Comparison of ENCODE assay signal across 8 mouse cellular contexts in genomic region chr7:27978683-27979528, GRCm38 (mm10). TPM values are rescaled to one million over a fixed set of nuclear protein-coding genes. Genes with fewer than 3 reads are reported as not detected.
A peak's percentile ranks its signal among the peaks of the same experiment; 100 is the strongest.
DNase-seq lines count a peak whose midpoint lies in the region; ATAC-seq and TF ChIP-seq lines count a peak whose summit lies in the region.

Gene Zfp780b (minus strand): TSS chr7:27979171.

- DNase-seq in G1E (ENCODE audit: low spot score) = peak; percentile 64
- DNase-seq in cerebellum, adult 18-20 months = peak; percentile 79 to 88
- peak; percentile 80 to 83 for DNase-seq in heart, postnatal 36 days
- DNase-seq in layer of hippocampus, adult 2 months (ENCODE audit: low spot score in 2 of 2) = peak; percentile 78 to 79
- DNase-seq in lung, embryonic 14.5 days = peak; percentile 90
- DNase-seq in thymus, adult 2 months = peak; percentile 72

- H3K4me3 ChIP-seq in G1E (ENCODE audit: low read depth, low read length) = peak within 1 kb of the TSS; percentile 75
- peak within 1 kb of the TSS; percentile 84 for H3K4me3 ChIP-seq in forebrain, embryonic 16.5 days (replicated peaks; ENCODE audit: low read length)
- peak within 1 kb of the TSS; percentile 93 for H3K4me3 ChIP-seq in layer of hippocampus, adult 2 months
- H3K4me3 ChIP-seq in lung, embryonic 14.5 days (ENCODE audit: low read depth, low read length) = peak within 1 kb of the TSS; percentile 74
- H3K4me3 ChIP-seq in olfactory bulb, adult 2 months (ENCODE audit: insufficient read depth, low read depth, low read length) = peak within 1 kb of the TSS; percentile 72
- peak within 1 kb of the TSS; percentile 62 for H3K4me3 ChIP-seq in thymus, adult 2 months (ENCODE audit: control insufficient read depth, insufficient read depth, low read length)

- TF ChIP-seq CTCF in G1E (IDR thresholded peaks at IDR 0.05; ENCODE audit: low read depth, low read length) = no peak
- peak; percentile 31 for TF ChIP-seq CTCF in layer of hippocampus, adult 2 months (conservative IDR thresholded peaks at IDR 0.05)
- TF ChIP-seq CTCF in lung, embryonic 14.5 days (IDR thresholded peaks at IDR 0.05; ENCODE audit: low read depth) = no peak
- 0 out of 2 replicates have a peak, but pooled peaks have one; percentile 16 for TF ChIP-seq CTCF in olfactory bulb, adult 2 months (IDR thresholded peaks at IDR 0.05; ENCODE audit: insufficient read depth, low read depth, low read length)
- no peak for TF ChIP-seq CTCF in thymus, adult 2 months (IDR thresholded peaks at IDR 0.05; ENCODE audit: borderline replicate concordance, control insufficient read depth, extremely low read depth, insufficient read depth, low read length, poor library complexity)

- peak; percentile 85 for ATAC-seq in G1E (ENCODE audit: extremely low read depth, insufficient number of reproducible peaks, low FRiP score, poor library complexity, severe bottlenecking)
- ATAC-seq in forebrain, embryonic 16.5 days = peak; percentile 89
- peak; percentile 92 for ATAC-seq in lung, embryonic 14.5 days (ENCODE audit: insufficient read depth)

- peaks cover 28% of the 10 kb centered on the region for H3K36me3 ChIP-seq in G1E (replicated peaks)
- 0 out of 2 replicates have a peak, but pooled peaks cover 2% of the 10 kb centered on the region for H3K36me3 ChIP-seq in forebrain, embryonic 16.5 days (ENCODE audit: control insufficient read depth, insufficient read depth)
- peaks cover 8% of the 10 kb centered on the region; the same call in 1 of the 2 replicates for H3K36me3 ChIP-seq in lung, embryonic 14.5 days (ENCODE audit: insufficient read depth)
- no peaks in the 10 kb centered on the region for H3K36me3 ChIP-seq in thymus, adult 2 months (ENCODE audit: control insufficient read depth, insufficient read depth, low read length)

- H3K4me2 ChIP-seq in forebrain, embryonic 16.5 days (ENCODE audit: low read length) = peak within 1 kb of the TSS; percentile 79
- H3K4me2 ChIP-seq in lung, embryonic 14.5 days = peak within 1 kb of the TSS; percentile 82

- no peaks in the 10 kb centered on the region for H3K27me3 ChIP-seq in G1E (ENCODE audit: insufficient read depth, low read length)
- H3K27me3 ChIP-seq in forebrain, embryonic 16.5 days (replicated peaks; ENCODE audit: control insufficient read depth, insufficient read depth, low read length) = no peaks in the 10 kb centered on the region
- H3K27me3 ChIP-seq in lung, embryonic 14.5 days (ENCODE audit: insufficient read depth, low read length) = no peaks in the 10 kb centered on the region
- no peaks in the 10 kb centered on the region for H3K27me3 ChIP-seq in thymus, adult 2 months (ENCODE audit: control insufficient read depth, insufficient read depth, low read length)

- intact Hi-C loops in heart, postnatal 36 days (cut with DNase I) = loop anchor here (5.0 kb wide), 1 partner anchor 177 kb away; no protein-coding TSS in a partner anchor

- WGBS in forebrain, embryonic 16.5 days = under 1% methylated on average over 29 of the region's 29 CpGs
- WGBS in lung, embryonic 14.5 days = under 1% methylated on average over 29 of the region's 29 CpGs
- under 1% methylated on average over 29 of the region's 29 CpGs for WGBS in olfactory bulb, adult 2 months
- under 1% methylated on average over 29 of the region's 29 CpGs for WGBS in thymus, adult 2 months

- peak; percentile 22; the same call in 1 of the 2 replicates for TF ChIP-seq POLR2A in olfactory bulb, adult 2 months (IDR thresholded peaks at IDR 0.05; ENCODE audit: insufficient read depth, low read depth, low read length)
- 0 out of 2 replicates have a peak, but pooled peaks have one; percentile 27 for TF ChIP-seq POLR2A in thymus, adult 2 months (IDR thresholded peaks at IDR 0.05; ENCODE audit: control insufficient read depth, extremely low read depth, insufficient read depth, low read length, poor library complexity)

- peaks cover 19% of the 10 kb centered on the region for H3K4me1 ChIP-seq in G1E (ENCODE audit: insufficient read depth, low read depth, low read length)
- peaks cover 16% of the 10 kb centered on the region for H3K4me1 ChIP-seq in forebrain, embryonic 16.5 days (replicated peaks; ENCODE audit: control insufficient read depth, insufficient read depth, low read length)
- H3K4me1 ChIP-seq in lung, embryonic 14.5 days (ENCODE audit: insufficient read depth) = peaks cover 5% of the 10 kb centered on the region; the same call in 1 of the 2 replicates
- H3K4me1 ChIP-seq in olfactory bulb, adult 2 months (ENCODE audit: control insufficient read depth, insufficient read depth, low read length) = peaks cover 9% of the 10 kb centered on the region; the same call in 1 of the 2 replicates
- H3K4me1 ChIP-seq in thymus, adult 2 months (replicated peaks; ENCODE audit: control insufficient read depth, insufficient read depth, low read length) = peaks cover 5% of the 10 kb centered on the region; the same call in 1 of the 2 replicates

- H3K27ac ChIP-seq in forebrain, embryonic 16.5 days (ENCODE audit: low read length) = peak within 1 kb of the TSS; percentile 83
- peak within 1 kb of the TSS; percentile 95 for H3K27ac ChIP-seq in layer of hippocampus, adult 2 months
- peak within 1 kb of the TSS; percentile 78 for H3K27ac ChIP-seq in lung, embryonic 14.5 days (ENCODE audit: low read depth)
- peak within 1 kb of the TSS; percentile 34; the same call in 1 of the 2 replicates for H3K27ac ChIP-seq in olfactory bulb, adult 2 months (ENCODE audit: insufficient read depth, low read depth, low read length)
- peak within 1 kb of the TSS; percentile 80 for H3K27ac ChIP-seq in thymus, adult 2 months (ENCODE audit: control insufficient read depth, insufficient read depth, low read length)

- peak within 1 kb of the TSS; percentile 77 for H3K9ac ChIP-seq in forebrain, embryonic 16.5 days (replicated peaks; ENCODE audit: low read depth, low read length)
- H3K9ac ChIP-seq in lung, embryonic 14.5 days = peak within 1 kb of the TSS; percentile 69

- peaks cover 26% of the 10 kb centered on the region for H3K9me3 ChIP-seq in G1E (replicated peaks)
- H3K9me3 ChIP-seq in forebrain, embryonic 16.5 days (ENCODE audit: control insufficient read depth, low read length) = peaks cover 10% of the 10 kb centered on the region
- peaks cover 17% of the 10 kb centered on the region; the same call in 1 of the 2 replicates for H3K9me3 ChIP-seq in lung, embryonic 14.5 days (ENCODE audit: low read depth, low read length)

RNA-seq across cellular contexts. Expression of gene Zfp780b, which starts in this region (rescaled TPM):
- total RNA-seq in G1E (2014; fragmentation: Nextera tagmentation) (37.9 and 39.8 TPM in 2 replicates), G1E (2017) (20.6 and 25.9 TPM in 2 replicates)
- 0.31 and 0.41 TPM in 2 replicates for polyA plus RNA-seq in G1E (2012)
- 30.1 and 36.6 TPM in 2 replicates for polyA plus RNA-seq in forebrain, embryonic 16.5 days (2015; fragmentation: Nextera tagmentation; extraction: Ambion mirVana)
- 1 to 10 TPM; 7.1 to 7.9 TPM for total RNA-seq in heart, postnatal 36 days (2021)
- 10 to 100 TPM; 19.3 to 21.8 TPM for total RNA-seq in layer of hippocampus, adult 2 months (2021)
- polyA plus RNA-seq in lung, embryonic 14.5 days (2014; fragmentation: Nextera tagmentation; extraction: Ambion mirVana) = 16.2 and 17.5 TPM in 2 replicates
- not detected in 2 replicates for polyA plus RNA-seq in olfactory bulb, adult 2 months (2012; ENCODE audit: insufficient read depth, insufficient read length, low replicate concordance, missing spikeins)
- 2.7 and 3.3 TPM in 2 replicates for polyA plus RNA-seq in thymus, adult 2 months (2012; rRNA removed)

Comparison
In these comparisons a context has a peak if more than half of its experiments do, and no peak if none do; other contexts are left out.
1. Peak in every context shown above with its lines: DNase-seq, ATAC-seq, H3K4me3 ChIP-seq and H3K27ac ChIP-seq.
2. CTCF ChIP-seq: peak in layer of hippocampus, adult 2 months (single experiment) and olfactory bulb, adult 2 months (single experiment); none in G1E (single experiment), lung, embryonic 14.5 days (single experiment) and thymus, adult 2 months (single experiment).
3. H3K27ac ChIP-seq: peak in every context shown above with its lines; median percentile 95 in layer of hippocampus, adult 2 months; 83 in forebrain, embryonic 16.5 days; 80 in thymus, adult 2 months; 78 in lung, embryonic 14.5 days; 34 in olfactory bulb, adult 2 months.